Mouse (Mus musculus) brain, adult 2 months (tissue): Measurements from ENCODE around the gene Ltbp2.
A peak's percentile ranks its signal among the peaks of the same experiment; 100 is the strongest.

Experiments
- DNase-seq: peaks from one replicate; pipeline ENCODE4 v3.0.0; 2011; ENCODE audit warnings: low read depth, low spot score

The Ltbp2 gene

GRCm38 (mm10) chr12:84762532-84762931, 113.8 kb downstream of the Ltbp2 start:
- DNase-seq = no peak

- peak; percentile 47 for DNase-seq
Measured at GRCm38 (mm10) chr12:84759063-84759462, 117.3 kb downstream of the Ltbp2 start.

- DNase-seq = peak; percentile 90
Measured at GRCm38 (mm10) chr12:84756016-84756415, 120.3 kb downstream of the Ltbp2 start.

GRCm38 (mm10) chr12:84755008-84755695, 121.2 kb downstream of the Ltbp2 start:
- peak; percentile 73 for DNase-seq

GRCm38 (mm10) chr12:84752131-84752977, 124.0 kb downstream of the Ltbp2 start:
- DNase-seq = peak; percentile 88

GRCm38 (mm10) chr12:84750661-84751060, 125.7 kb downstream of the Ltbp2 start:
- DNase-seq = no peak

GRCm38 (mm10) chr12:84748134-84748533, 128.2 kb downstream of the Ltbp2 start:
- no peak for DNase-seq

GRCm38 (mm10) chr12:84745700-84746099, 130.6 kb downstream of the Ltbp2 start:
- DNase-seq = no peak

- no peak for DNase-seq
Measured at GRCm38 (mm10) chr12:84743496-84743895, 132.8 kb downstream of the Ltbp2 start.

GRCm38 (mm10) chr12:84733366-84733765, 143.0 kb downstream of the Ltbp2 start:
- peak; percentile 40 for DNase-seq
